Mouse (Mus musculus) hindbrain, embryonic 15.5 days (tissue): ENCODE data around the gene Frat2. TPM values are rescaled to one million over a fixed set of nuclear protein-coding genes. Genes with fewer than 3 reads are reported as not detected.

ENCODE experiments used
- ATAC-seq: fragments of 200-750 bp; cut with Nextera tagmentation; 2 replicates; pipeline ENCODE4 v1.8.0; 2017; ENCODE audit warnings: low read depth, moderate number of reproducible peaks, moderate TSS enrichment; ENCODE audit not compliant: low FRiP score
- H3K27ac ChIP-seq: fragments of 300-500 bp; sonication (generic); replicated peaks from 2 replicates; pipeline ENCODE4 v1.5.1; 2015; ENCODE audit warnings: mild to moderate bottlenecking, inconsistent platforms
- H3K27me3 ChIP-seq: fragments of 300-500 bp; sonication (generic); 2 replicates; pipeline ENCODE4 v1.6.1; 2015; ENCODE audit warnings: control low read depth, inconsistent platforms
- H3K36me3 ChIP-seq: fragments of 300-500 bp; sonication (generic); 2 replicates; pipeline ENCODE4 v1.6.1; 2015; ENCODE audit warnings: control low read depth, inconsistent platforms
- H3K4me1 ChIP-seq: fragments of 300-500 bp; sonication (generic); replicated peaks from 2 replicates; pipeline ENCODE4 v1.6.1; 2015; ENCODE audit warnings: control low read depth, inconsistent platforms
- H3K4me2 ChIP-seq: fragments of 300-500 bp; sonication (generic); 2 replicates; pipeline ENCODE4 v1.6.1; 2015; ENCODE audit warnings: moderate library complexity, mild to moderate bottlenecking, inconsistent platforms
- H3K4me3 ChIP-seq: fragments of 300-500 bp; sonication (generic); 2 replicates; pipeline ENCODE4 v1.5.1; 2015; ENCODE audit warnings: mild to moderate bottlenecking, inconsistent platforms
- H3K9ac ChIP-seq: fragments of 300-500 bp; sonication (generic); 2 replicates; pipeline ENCODE4 v1.6.1; 2015; ENCODE audit warnings: inconsistent platforms
- H3K9me3 ChIP-seq: fragments of 300-500 bp; sonication (generic); 2 replicates; pipeline ENCODE4 v1.6.1; 2016; ENCODE audit warnings: control low read depth, inconsistent platforms
- WGBS: fragments of 180-500 bp; shearing (Covaris S2); methylation state at CpG from one replicate; pipeline ENCODE4 v1.1.7; 2015; 5-methylcytosine and 5-hydroxymethylcytosine counted together
- polyA plus RNA-seq: library from polyadenylated mRNA; unstranded; fragments of >200 nt; fragmentation: Nextera tagmentation; extraction: Ambion mirVana; gene quantifications from 2 replicates; pipeline ENCODE4 v1.2.1, GENCODE M21; 2015

The Frat2 gene
- polyA plus RNA-seq, 1 experiment from 2014 or later: 8.1 TPM

DNA sequence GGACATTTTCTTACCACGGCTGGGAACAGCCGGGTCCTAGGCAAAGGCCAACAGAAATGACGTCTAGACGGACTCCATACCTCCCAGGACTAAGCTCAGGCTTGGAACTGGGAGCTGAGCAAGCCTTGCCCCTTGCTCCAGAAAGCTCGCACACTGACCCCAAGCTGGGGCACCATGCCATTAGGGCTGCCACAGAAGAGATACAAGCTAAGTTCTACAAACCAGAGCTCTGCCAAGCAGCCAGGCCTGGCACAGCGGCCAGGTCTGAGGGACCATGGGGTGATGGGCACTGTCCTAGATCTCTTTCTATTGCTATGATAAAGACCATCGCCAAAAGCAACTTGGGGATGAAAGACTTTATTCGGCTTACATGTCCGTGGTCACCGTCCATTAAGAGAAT is 35.4 kb downstream of the Frat2 start:
- no peak for ATAC-seq
- no peak overlapping the region for H3K27ac ChIP-seq
- WGBS: 94% methylated on average over 10 of the region's 10 CpGs

DNA sequence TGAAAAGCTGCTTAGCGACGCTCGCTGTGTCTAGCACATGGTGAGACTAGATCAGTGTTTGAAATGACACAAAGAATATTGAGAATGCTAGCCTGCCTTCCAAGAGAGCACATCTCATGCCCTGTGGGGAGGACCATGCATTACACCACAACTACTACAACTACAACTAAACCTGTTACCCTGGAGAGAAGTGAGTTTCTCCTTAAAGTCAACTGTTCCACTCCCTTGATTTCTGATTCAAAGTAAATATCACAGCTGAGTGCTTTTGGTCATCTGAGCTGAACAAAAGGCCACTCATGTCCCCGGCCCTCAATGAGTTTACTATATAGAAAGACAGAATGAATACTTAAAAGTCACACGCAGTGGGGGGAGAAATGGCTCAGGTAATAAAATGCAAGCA is 37.9 kb downstream of the Frat2 start:
- H3K9ac ChIP-seq: no peak overlapping the region
- H3K4me1 ChIP-seq: no peaks in the 10 kb centered on the region
- WGBS: 78% methylated on average over 5 of the region's 5 CpGs
- no peak overlapping the region for H3K4me3 ChIP-seq
- no peaks in the 10 kb centered on the region for H3K27me3 ChIP-seq
- no peaks in the 10 kb centered on the region for H3K36me3 ChIP-seq
- no peak overlapping the region for H3K27ac ChIP-seq
- H3K4me2 ChIP-seq: no peak overlapping the region
- no peak for ATAC-seq
- H3K9me3 ChIP-seq: no peaks in the 10 kb centered on the region

More for the DNA sequence above, 35.4 kb downstream of the Frat2 start:
- Histone ChIP-seq H3K4me3 (no peak overlapping the region), H3K9me3 (no peaks in the 10 kb centered on the region), H3K4me1 (no peaks in the 10 kb centered on the region), H3K4me2 (no peak overlapping the region), H3K27me3 (no peaks in the 10 kb centered on the region), H3K9ac (no peak overlapping the region), H3K36me3 (no peaks in the 10 kb centered on the region)

DNA sequence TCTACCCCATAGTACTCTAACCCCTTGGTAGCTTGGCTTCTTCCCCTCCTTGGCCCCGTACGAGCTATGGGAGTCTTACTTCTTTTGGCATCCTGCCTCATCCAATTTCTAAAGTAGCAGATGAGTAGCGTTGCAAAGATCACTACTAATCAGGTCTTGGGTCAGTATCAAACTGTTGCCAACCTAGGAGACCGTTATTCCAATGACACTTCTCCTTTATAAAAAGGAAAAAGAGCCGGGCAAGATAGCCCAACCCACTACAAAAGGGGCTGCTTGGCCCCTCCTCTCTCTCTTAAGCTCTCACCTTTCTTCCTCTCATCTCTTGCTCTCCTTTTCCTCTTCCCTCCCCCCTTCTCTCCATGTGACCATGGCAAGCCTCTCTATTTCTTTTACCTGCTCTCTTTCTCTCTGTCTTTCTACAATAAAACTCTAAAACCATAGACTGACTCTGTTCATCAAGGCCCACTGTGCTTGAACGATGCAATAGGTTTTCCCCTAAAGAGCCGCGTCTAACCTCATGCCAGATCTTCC is 39.8 kb downstream of the Frat2 start:
- H3K4me2 ChIP-seq: no peak overlapping the region
- 85% methylated on average over 8 of the region's 8 CpGs for WGBS
- no peak overlapping the region for H3K4me3 ChIP-seq
- H3K9me3 ChIP-seq: no peaks in the 10 kb centered on the region
- no peaks in the 10 kb centered on the region for H3K4me1 ChIP-seq
- ATAC-seq: no peak
- no peak overlapping the region for H3K9ac ChIP-seq
- no peak overlapping the region for H3K27ac ChIP-seq
- no peaks in the 10 kb centered on the region for H3K27me3 ChIP-seq
- H3K36me3 ChIP-seq: no peaks in the 10 kb centered on the region

DNA sequence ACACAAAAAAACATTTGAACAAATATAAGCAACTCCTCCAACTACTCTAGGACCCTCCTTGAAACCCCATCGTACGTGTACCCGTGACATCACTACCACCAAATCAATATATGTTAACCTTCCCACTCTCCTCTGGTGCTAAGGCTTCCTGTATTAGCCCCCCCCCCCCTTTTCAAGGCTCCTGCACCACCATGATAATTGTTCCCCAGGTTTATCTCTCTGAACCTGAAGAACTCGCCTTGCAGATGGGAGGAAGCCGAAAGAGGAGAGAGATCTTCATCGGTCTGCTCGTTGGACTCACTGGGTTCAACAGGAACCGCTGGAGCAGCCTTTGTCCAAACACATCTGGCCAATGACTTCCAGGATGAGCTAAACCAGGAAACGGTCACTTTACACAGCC is 40.4 kb downstream of the Frat2 start:
- Histone ChIP-seq H3K4me3 (no peak overlapping the region), H3K4me1 (peaks cover under 1% of the 10 kb centered on the region; the same call in 1 of the 2 replicates), H3K27me3 (no peaks in the 10 kb centered on the region), H3K27ac (no peak overlapping the region), H3K9me3 (no peaks in the 10 kb centered on the region), H3K9ac (no peak overlapping the region), H3K36me3 (no peaks in the 10 kb centered on the region), H3K4me2 (no peak overlapping the region)
- WGBS: 84% methylated on average over 9 of the region's 9 CpGs
- no peak for ATAC-seq

DNA sequence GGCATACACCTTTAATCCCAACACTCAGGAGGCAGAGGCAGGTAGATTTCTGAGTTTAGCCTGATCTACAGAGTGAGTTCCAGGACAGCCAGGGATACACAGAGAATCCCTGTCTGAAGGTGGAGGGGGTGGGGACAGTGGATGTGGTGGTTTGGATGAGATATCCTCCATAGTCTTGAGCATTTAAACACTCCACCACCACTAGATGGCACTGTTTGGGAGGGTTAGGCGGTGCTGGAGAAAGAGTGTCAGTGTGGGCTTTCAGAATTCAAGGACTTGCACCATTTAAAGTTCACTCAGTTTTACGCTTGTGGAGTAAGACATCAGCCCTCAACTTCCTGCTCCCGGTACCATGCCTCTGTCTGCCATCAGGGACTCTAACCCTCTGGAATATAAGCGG is 42.1 kb downstream of the Frat2 start:
- Histone ChIP-seq H3K4me3 (no peak overlapping the region), H3K27ac (no peak overlapping the region), H3K9me3 (no peaks in the 10 kb centered on the region), H3K27me3 (no peaks in the 10 kb centered on the region), H3K9ac (no peak overlapping the region), H3K36me3 (no peaks in the 10 kb centered on the region), H3K4me2 (no peak overlapping the region), H3K4me1 (peaks cover 9% of the 10 kb centered on the region)
- 88% methylated on average over 4 of the region's 4 CpGs for WGBS
- ATAC-seq: no peak

DNA sequence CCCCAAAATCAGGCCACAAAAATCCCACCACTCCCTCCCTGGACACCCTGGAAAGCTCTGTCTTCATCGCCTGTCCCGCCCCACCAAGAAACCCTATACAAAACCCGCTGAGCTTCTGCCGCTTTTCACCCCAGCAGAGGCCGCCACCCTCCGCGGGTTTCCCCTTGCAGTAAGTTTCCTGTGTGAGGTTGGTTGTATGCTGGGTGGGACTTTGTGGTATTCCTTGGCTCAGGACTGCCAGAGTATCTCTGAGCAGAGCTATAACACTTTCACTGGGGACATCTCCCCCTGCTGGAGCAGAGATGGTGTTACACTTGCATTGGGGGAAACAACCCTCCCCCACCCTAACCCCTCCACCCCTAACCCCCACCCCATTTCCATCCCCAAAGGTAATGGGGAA is 44.6 kb downstream of the Frat2 start:
- no peak overlapping the region for H3K27ac ChIP-seq
- ATAC-seq: no peak
- H3K4me1 ChIP-seq: peaks cover 17% of the 10 kb centered on the region
- no peaks in the 10 kb centered on the region for H3K36me3 ChIP-seq
- WGBS: 46% methylated on average over 7 of the region's 7 CpGs
- no peak overlapping the region for H3K4me3 ChIP-seq
- H3K4me2 ChIP-seq: no peak overlapping the region
- H3K27me3 ChIP-seq: no peaks in the 10 kb centered on the region
- H3K9me3 ChIP-seq: no peaks in the 10 kb centered on the region
- H3K9ac ChIP-seq: no peak overlapping the region

DNA sequence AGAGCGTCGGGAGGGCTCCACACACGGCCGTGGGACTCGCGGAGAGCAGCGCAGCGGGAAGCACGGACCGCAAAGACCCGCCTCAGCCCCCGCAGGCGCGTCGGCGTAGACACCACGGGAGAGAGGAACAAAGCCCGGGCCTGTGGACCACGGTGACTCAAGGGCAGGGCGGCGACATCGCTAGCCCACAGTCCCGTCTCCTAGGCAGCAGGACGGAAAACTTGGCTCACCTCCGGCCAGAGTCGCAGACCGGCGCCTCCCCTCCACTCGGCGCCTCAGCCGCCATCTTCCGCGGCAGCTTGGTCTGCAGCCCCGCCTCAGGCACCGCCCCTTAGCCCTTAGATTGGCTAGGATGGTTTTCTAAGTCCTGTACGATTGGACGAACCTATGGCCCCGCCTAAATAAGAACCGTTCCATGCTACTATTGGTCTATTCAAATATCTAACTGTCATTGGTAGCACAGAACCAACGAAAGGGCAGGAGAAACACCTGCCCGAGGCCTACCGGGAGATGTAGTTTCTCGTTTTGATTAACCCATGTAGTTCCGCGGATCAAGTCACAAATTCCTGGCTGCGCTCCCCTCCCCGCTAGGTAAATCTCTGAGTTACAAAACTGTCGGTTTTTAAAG is 46.1 kb downstream of the Frat2 start, which contains the start of gene Arhgap19:
TSS of gene Arhgap19 (minus strand) at position 306 of the 628 bp plus-strand sequence.
- Histone ChIP-seq H3K27me3 (no peaks in the 10 kb centered on the region), H3K36me3 (no peaks in the 10 kb centered on the region), H3K9ac (peak within 1 kb of the TSS; percentile 60), H3K4me2 (peak within 1 kb of the TSS; percentile 71), H3K4me3 (peak within 1 kb of the TSS; percentile 83), H3K4me1 (peaks cover 17% of the 10 kb centered on the region), H3K9me3 (no peaks in the 10 kb centered on the region), H3K27ac (peak within 1 kb of the TSS; percentile 54)
- WGBS: under 1% methylated on average over 48 of the region's 48 CpGs
- ATAC-seq: peak; percentile 100

DNA sequence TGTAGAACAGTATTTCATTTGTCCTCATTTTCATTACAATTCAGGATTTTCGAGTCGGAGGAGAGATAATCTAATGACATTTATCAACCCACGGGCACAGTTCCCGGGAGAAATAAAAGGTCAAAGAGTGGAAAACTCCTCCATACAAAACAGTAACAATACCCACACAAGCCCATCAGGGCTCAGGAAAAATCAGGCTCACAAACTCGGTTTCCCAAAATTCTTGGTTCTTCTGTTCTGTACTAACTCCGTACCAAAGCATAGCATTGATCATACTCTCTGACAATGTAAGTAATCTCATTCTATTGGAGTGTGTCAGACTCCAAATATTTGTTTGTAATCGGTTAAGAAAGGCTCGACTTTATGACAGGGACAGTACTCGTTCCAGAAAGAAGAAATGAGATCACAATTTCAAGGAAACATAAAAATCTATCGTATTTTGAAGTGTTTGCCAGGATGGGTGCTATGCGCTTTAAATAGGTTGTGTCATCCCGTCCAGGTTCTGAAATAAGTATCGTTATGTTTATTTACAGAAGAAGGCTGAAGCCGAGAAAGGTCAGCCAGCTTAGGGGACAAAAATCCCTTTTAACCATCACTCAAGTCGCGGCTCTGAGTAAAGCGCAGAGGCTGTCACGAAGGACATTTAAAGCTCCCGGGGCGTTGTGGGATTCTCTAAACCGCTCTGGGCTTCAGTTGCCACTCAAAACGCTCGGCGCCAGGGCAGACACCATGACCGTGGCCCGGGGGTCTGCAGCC is 46.8 kb downstream of the Frat2 start:
- 3% methylated on average over 26 of the region's 26 CpGs for WGBS

DNA sequence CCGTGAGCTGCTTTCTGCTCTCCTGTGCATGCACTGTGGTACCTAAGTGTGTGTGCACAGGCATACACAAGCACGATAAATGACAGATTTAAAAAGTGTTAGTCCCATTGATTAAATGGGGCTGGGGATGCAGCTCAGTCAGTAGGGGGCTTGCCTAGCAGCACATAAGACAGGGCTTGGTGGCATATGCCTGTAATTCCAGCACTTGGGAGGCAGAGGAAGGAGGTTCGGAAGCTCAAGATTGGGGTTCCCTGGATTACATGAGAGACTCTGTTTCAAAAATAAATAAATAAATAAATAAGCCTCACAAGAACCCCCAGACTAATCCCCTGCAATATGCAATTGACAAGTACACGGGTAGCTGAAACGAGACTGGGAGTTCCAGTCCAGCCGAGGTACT is 47.5 kb downstream of the Frat2 start:
- Histone ChIP-seq H3K36me3 (no peaks in the 10 kb centered on the region), H3K4me3 (peak overlapping the region; percentile 83), H3K27me3 (no peaks in the 10 kb centered on the region), H3K9me3 (no peaks in the 10 kb centered on the region), H3K4me1 (peaks cover 17% of the 10 kb centered on the region), H3K27ac (no peak overlapping the region), H3K9ac (0 out of 2 replicates have a peak overlapping the region, but pooled peaks have one; percentile 60), H3K4me2 (peak overlapping the region; percentile 71)
- no peak for ATAC-seq
- WGBS: 46% methylated on average over 6 of the region's 6 CpGs

More for the DNA sequence above, 46.8 kb downstream of the Frat2 start:
- H3K4me2 ChIP-seq: peak overlapping the region; percentile 71
- H3K9ac ChIP-seq: peak overlapping the region; percentile 60
- H3K36me3 ChIP-seq: no peaks in the 10 kb centered on the region
- no peaks in the 10 kb centered on the region for H3K9me3 ChIP-seq
- ATAC-seq: no peak
- peak overlapping the region; percentile 54 for H3K27ac ChIP-seq
- peaks cover 17% of the 10 kb centered on the region for H3K4me1 ChIP-seq
- H3K4me3 ChIP-seq: peak overlapping the region; percentile 83
- no peaks in the 10 kb centered on the region for H3K27me3 ChIP-seq

DNA sequence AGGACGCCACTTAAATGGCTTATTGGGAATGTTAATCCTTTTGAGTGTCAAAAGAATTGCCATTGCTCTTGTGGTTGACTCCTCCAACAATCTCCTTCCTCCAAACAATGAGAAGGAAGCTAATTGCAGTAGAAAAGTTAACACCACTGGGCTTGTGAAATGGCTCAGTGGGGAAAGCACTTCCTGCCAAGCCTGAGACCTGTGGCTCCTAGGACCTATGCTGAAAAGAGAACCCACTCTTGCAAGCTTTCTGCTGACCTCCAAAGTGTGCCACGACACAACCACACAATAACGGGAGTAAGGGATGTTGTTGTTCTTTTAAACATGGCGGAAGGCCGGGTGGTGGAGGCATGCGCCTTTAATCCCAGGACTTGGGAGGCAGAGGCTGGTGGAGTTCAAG is 50.4 kb downstream of the Frat2 start:
- Histone ChIP-seq H3K9me3 (no peaks in the 10 kb centered on the region), H3K4me3 (no peak overlapping the region), H3K4me1 (peaks cover 16% of the 10 kb centered on the region), H3K4me2 (no peak overlapping the region), H3K36me3 (no peaks in the 10 kb centered on the region), H3K27me3 (no peaks in the 10 kb centered on the region), H3K9ac (no peak overlapping the region), H3K27ac (no peak overlapping the region)
- ATAC-seq: no peak
- WGBS: 92% methylated on average over 6 of the region's 6 CpGs

DNA sequence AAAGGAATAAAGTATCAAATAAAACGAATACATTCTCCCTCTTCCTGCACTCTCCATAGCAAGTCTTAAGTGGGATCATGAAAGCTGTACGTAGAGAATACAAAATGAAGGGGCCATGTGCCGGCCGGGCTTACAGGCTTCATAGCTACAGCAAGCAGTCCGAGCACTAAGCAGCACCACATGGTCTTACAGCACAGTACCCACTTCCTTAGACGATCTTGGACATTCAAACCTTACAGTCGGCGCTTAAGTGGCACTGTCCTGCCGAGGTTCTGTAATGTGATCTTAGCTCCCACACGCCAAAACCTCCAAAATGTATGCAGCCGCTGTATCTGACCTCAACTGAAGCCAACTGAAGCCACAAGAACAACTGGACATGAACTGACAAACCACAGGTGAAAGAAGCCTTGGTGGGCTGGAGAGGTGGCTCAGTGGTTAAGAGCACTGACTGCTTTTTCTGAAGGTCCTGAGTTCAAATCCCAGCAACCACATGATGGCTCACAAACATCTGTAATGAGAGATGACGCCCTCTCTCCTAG is 51.1 kb downstream of the Frat2 start:
- Histone ChIP-seq H3K27ac (no peak overlapping the region), H3K9me3 (no peaks in the 10 kb centered on the region), H3K27me3 (no peaks in the 10 kb centered on the region), H3K4me3 (no peak overlapping the region), H3K9ac (no peak overlapping the region), H3K36me3 (no peaks in the 10 kb centered on the region), H3K4me2 (no peak overlapping the region), H3K4me1 (peaks cover 12% of the 10 kb centered on the region)
- 89% methylated on average over 12 of the region's 12 CpGs for WGBS
- no peak for ATAC-seq

DNA sequence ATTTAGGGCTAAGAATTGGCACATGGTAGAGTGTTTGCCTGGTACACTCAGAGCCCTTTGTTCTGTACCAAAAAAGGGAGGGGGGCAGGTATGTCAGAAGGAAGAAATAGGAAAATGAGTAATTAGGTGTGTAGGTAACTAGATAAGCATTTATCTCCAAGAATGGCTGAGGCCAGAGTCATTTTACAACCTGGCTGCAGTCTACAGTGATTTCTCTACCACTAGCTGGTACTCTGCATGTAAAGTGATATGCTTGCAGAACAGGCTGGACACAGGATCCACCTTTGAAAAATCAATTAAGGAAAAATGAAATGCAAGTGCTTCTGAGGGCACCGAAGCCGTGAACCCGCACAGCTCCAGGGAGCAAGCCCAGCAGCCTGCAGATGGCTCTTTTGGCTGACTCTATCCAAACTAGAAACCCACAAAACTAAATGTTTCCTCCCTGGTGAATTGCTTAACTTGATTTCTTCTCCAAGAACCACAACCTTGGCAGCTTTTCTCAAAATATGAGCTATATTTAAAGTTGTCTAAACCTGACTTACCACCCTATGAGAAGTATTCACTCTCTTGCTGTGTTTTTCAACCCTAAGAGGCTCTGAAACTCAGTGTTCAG is 51.7 kb downstream of the Frat2 start:
- no peak overlapping the region for H3K27ac ChIP-seq
- no peak overlapping the region for H3K4me3 ChIP-seq
- no peaks in the 10 kb centered on the region for H3K36me3 ChIP-seq
- H3K9ac ChIP-seq: no peak overlapping the region
- peaks cover 12% of the 10 kb centered on the region for H3K4me1 ChIP-seq
- ATAC-seq: no peak
- no peaks in the 10 kb centered on the region for H3K9me3 ChIP-seq
- no peaks in the 10 kb centered on the region for H3K27me3 ChIP-seq
- H3K4me2 ChIP-seq: no peak overlapping the region
- 83% methylated on average over 3 of the region's 3 CpGs for WGBS
